Mouse (Mus musculus) erythroblast, embryonic 14.5 days (primary cell): ENCODE measurements around the gene Nudt1.

Source experiments
- GATA1 ChIP-seq: IDR thresholded peaks from 2 replicates; pipeline ENCODE4 v1.6.1; 2012; ENCODE audit warnings: low read length, inconsistent platforms, mixed read lengths
- TAL1 ChIP-seq: IDR thresholded peaks from 3 replicates; pipeline ENCODE4 v1.6.1; 2012; ENCODE audit warnings: low read length, inconsistent platforms, mixed read lengths

- no peak for TF ChIP-seq GATA1
- TF ChIP-seq TAL1, result no peak
Measured at GRCm38 (mm10) chr5:140280205-140280604, 41.3 kb upstream of the Nudt1 start.
